Mouse (Mus musculus) heart, embryonic 11.5 days (tissue): ENCODE data around the gene Caml. TPM values are rescaled to one million over a fixed set of nuclear protein-coding genes. Genes with fewer than 3 reads are reported as not detected.

Source experiments
- polyA plus RNA-seq: library from polyadenylated mRNA; unstranded; fragments of >200 nt; fragmentation: Nextera tagmentation; extraction: Ambion mirVana; gene quantifications from 2 replicates; pipeline ENCODE4 v1.2.1, GENCODE M21; 2014

The Caml gene
- polyA plus RNA-seq, 1 experiment from 2014 or later, result 36.4 TPM

Other genes with a start within 250 kb of the Caml start
- gene Slc34a1, start 224.8 kb upstream of the Caml start, polyA plus RNA-seq, result not detected in 2 replicates
- not detected in 2 replicates for gene Pfn3, start 207.8 kb upstream of the Caml start, polyA plus RNA-seq
- 0.42 and 1.5 TPM in 2 replicates for gene F12, start 196.2 kb upstream of the Caml start, polyA plus RNA-seq
- gene Grk6, start 177.9 kb upstream of the Caml start, polyA plus RNA-seq, result 24.3 and 26.9 TPM in 2 replicates
- 0.21 and 0.34 TPM in 2 replicates for gene Prr7, start 158.7 kb upstream of the Caml start, polyA plus RNA-seq
- 64.1 and 83.0 TPM in 2 replicates for gene Dbn1, start 134.9 kb upstream of the Caml start, polyA plus RNA-seq
- 439 and 451 TPM in 2 replicates for gene Pdlim7, start 109.3 kb upstream of the Caml start, polyA plus RNA-seq
- 0.90 and 1.1 TPM in 2 replicates for gene Dok3, start 93.7 kb upstream of the Caml start, polyA plus RNA-seq
- 36.5 and 39.9 TPM in 2 replicates for gene Ddx41, start 86.3 kb upstream of the Caml start, polyA plus RNA-seq
- gene Fam193b, start 51.9 kb upstream of the Caml start, polyA plus RNA-seq, result 19.1 and 21.9 TPM in 2 replicates
- 58.5 and 63.3 TPM in 2 replicates for gene Tmed9, start 49.3 kb upstream of the Caml start, polyA plus RNA-seq
- 15.8 and 18.8 TPM in 2 replicates for gene B4galt7, start 23.1 kb upstream of the Caml start, polyA plus RNA-seq
- 32.4 and 34.2 TPM in 2 replicates for gene Ddx46, start 12.0 kb downstream of the Caml start, polyA plus RNA-seq
- gene B230219D22Rik, start 70.1 kb downstream of the Caml start, polyA plus RNA-seq, result 63.0 and 77.0 TPM in 2 replicates
- 61.1 and 69.5 TPM in 2 replicates for gene Txndc15, start 91.6 kb downstream of the Caml start, polyA plus RNA-seq
- gene Pcbd2, start 104.4 kb downstream of the Caml start, polyA plus RNA-seq, result 59.1 and 64.6 TPM in 2 replicates
- 0.11 and 0.23 TPM in 2 replicates for gene Catsper3, start 161.6 kb downstream of the Caml start, polyA plus RNA-seq
- gene Pitx1, start 213.2 kb downstream of the Caml start, polyA plus RNA-seq, result 0.51 and 1.2 TPM in 2 replicates